Mouse (Mus musculus): Measurements from ENCODE around the gene Slc39a10. TPM values are rescaled to one million over a fixed set of nuclear protein-coding genes. Genes with fewer than 3 reads are reported as not detected.

Slc39a10 gene
- total and polyA plus RNA-seq, 2 experiments from 2014 or later: 47.0 to 60.3 TPM

- Histone ChIP-seq H3K9me3 (ENCODE audit: low read length) (no peaks in the 10 kb centered on the region), H3K4me2 (ENCODE audit: low read depth, low read length) (no peak overlapping the region), H3K27me3 (ENCODE audit: insufficient read depth, low read length) (no peaks in the 10 kb centered on the region), H3K4me3 (ENCODE audit: low read length) (no peak overlapping the region), H3K27ac (no peak overlapping the region), H3K4me1 (ENCODE audit: insufficient read depth, low read length) (no peaks in the 10 kb centered on the region), H3K36me3 (ENCODE audit: insufficient read depth, low read length) (no peaks in the 10 kb centered on the region), H3K9ac (replicated peaks; ENCODE audit: low read length) (no peak overlapping the region)
- no peak for ATAC-seq
- TF ChIP-seq CTCF (IDR thresholded peaks at IDR 0.05; ENCODE audit: low read depth): no peak
- WGBS: 83% methylated on average over 3 of the region's 3 CpGs
- DNase-seq (ENCODE audit: low spot score): no peak
Observed at GRCm38 (mm10) chr1:46873770-46874169, 18.9 kb downstream of the Slc39a10 start.

- ATAC-seq: no peak
- DNase-seq (ENCODE audit: low spot score): no peak
- H3K9me3 ChIP-seq (ENCODE audit: low read length): no peaks in the 10 kb centered on the region
- H3K4me1 ChIP-seq (ENCODE audit: insufficient read depth, low read length): no peaks in the 10 kb centered on the region
- H3K27ac ChIP-seq: no peak overlapping the region
- H3K4me3 ChIP-seq (ENCODE audit: low read length): no peak overlapping the region
- H3K9ac ChIP-seq (replicated peaks; ENCODE audit: low read length): no peak overlapping the region
- H3K4me2 ChIP-seq (ENCODE audit: low read depth, low read length): no peak overlapping the region
- H3K27me3 ChIP-seq (ENCODE audit: insufficient read depth, low read length): no peaks in the 10 kb centered on the region
- no peaks in the 10 kb centered on the region for H3K36me3 ChIP-seq (ENCODE audit: insufficient read depth, low read length)
- TF ChIP-seq CTCF (IDR thresholded peaks at IDR 0.05; ENCODE audit: low read depth): no peak
Observed at GRCm38 (mm10) chr1:46869788-46870187, 22.9 kb downstream of the Slc39a10 start.

GRCm38 (mm10) chr1:46864175-46864885 is 28.3 kb downstream of the Slc39a10 start:
- H3K4me3 ChIP-seq (ENCODE audit: low read length): no peak overlapping the region
- H3K4me1 ChIP-seq (ENCODE audit: insufficient read depth, low read length): no peaks in the 10 kb centered on the region
- DNase-seq (ENCODE audit: low spot score): no peak
- H3K27me3 ChIP-seq (ENCODE audit: insufficient read depth, low read length): no peaks in the 10 kb centered on the region
- whole genome bisulfite sequencing: 79% methylated on average over 7 of the region's 7 CpGs
- H3K9me3 ChIP-seq (ENCODE audit: low read length): no peaks in the 10 kb centered on the region
- H3K4me2 ChIP-seq (ENCODE audit: low read depth, low read length): no peak overlapping the region
- no peak overlapping the region for H3K9ac ChIP-seq (replicated peaks; ENCODE audit: low read length)
- no peak for TF ChIP-seq CTCF (IDR thresholded peaks at IDR 0.05; ENCODE audit: low read depth)
- no peak overlapping the region for H3K27ac ChIP-seq
- ATAC-seq: no peak
- no peaks in the 10 kb centered on the region for H3K36me3 ChIP-seq (ENCODE audit: insufficient read depth, low read length)

GRCm38 (mm10) chr1:46863434-46863833 is 29.2 kb downstream of the Slc39a10 start:
- H3K9me3 ChIP-seq (ENCODE audit: low read length): no peaks in the 10 kb centered on the region
- no peak for DNase-seq (ENCODE audit: low spot score)
- 86% methylated on average over 2 of the region's 2 CpGs for WGBS
- no peak overlapping the region for H3K4me3 ChIP-seq (ENCODE audit: low read length)
- H3K36me3 ChIP-seq (ENCODE audit: insufficient read depth, low read length): no peaks in the 10 kb centered on the region
- H3K4me2 ChIP-seq (ENCODE audit: low read depth, low read length): no peak overlapping the region
- H3K27ac ChIP-seq: no peak overlapping the region
- no peak for TF ChIP-seq CTCF (IDR thresholded peaks at IDR 0.05; ENCODE audit: low read depth)
- no peak overlapping the region for H3K9ac ChIP-seq (replicated peaks; ENCODE audit: low read length)
- ATAC-seq: no peak
- H3K27me3 ChIP-seq (ENCODE audit: insufficient read depth, low read length): no peaks in the 10 kb centered on the region
- no peaks in the 10 kb centered on the region for H3K4me1 ChIP-seq (ENCODE audit: insufficient read depth, low read length)

GRCm38 (mm10) chr1:46860082-46860481 is 32.6 kb downstream of the Slc39a10 start:
- no peaks in the 10 kb centered on the region for H3K4me1 ChIP-seq (ENCODE audit: insufficient read depth, low read length)
- no peaks in the 10 kb centered on the region for H3K36me3 ChIP-seq (ENCODE audit: insufficient read depth, low read length)
- H3K27ac ChIP-seq: no peak overlapping the region
- H3K4me2 ChIP-seq (ENCODE audit: low read depth, low read length): no peak overlapping the region
- DNase-seq (ENCODE audit: low spot score): no peak
- no peaks in the 10 kb centered on the region for H3K27me3 ChIP-seq (ENCODE audit: insufficient read depth, low read length)
- TF ChIP-seq CTCF (IDR thresholded peaks at IDR 0.05; ENCODE audit: low read depth): no peak
- no peak overlapping the region for H3K4me3 ChIP-seq (ENCODE audit: low read length)
- 75% methylated on average over 1 of the region's 1 CpGs for WGBS
- H3K9me3 ChIP-seq (ENCODE audit: low read length): no peaks in the 10 kb centered on the region
- H3K9ac ChIP-seq (replicated peaks; ENCODE audit: low read length): no peak overlapping the region
- ATAC-seq: no peak

- no peak overlapping the region for H3K4me3 ChIP-seq (ENCODE audit: low read length)
- H3K27ac ChIP-seq: no peak overlapping the region
- ATAC-seq (no peak), DNase-seq (ENCODE audit: low spot score) (no peak)
- H3K9me3 ChIP-seq (ENCODE audit: low read length): no peaks in the 10 kb centered on the region
- H3K9ac ChIP-seq (replicated peaks; ENCODE audit: low read length): no peak overlapping the region
- no peaks in the 10 kb centered on the region for H3K27me3 ChIP-seq (ENCODE audit: insufficient read depth, low read length)
- WGBS: 76% methylated on average over 5 of the region's 5 CpGs
- TF ChIP-seq CTCF (IDR thresholded peaks at IDR 0.05; ENCODE audit: low read depth): no peak
- H3K36me3 ChIP-seq (ENCODE audit: insufficient read depth, low read length): no peaks in the 10 kb centered on the region
- H3K4me1 ChIP-seq (ENCODE audit: insufficient read depth, low read length): no peaks in the 10 kb centered on the region
- H3K4me2 ChIP-seq (ENCODE audit: low read depth, low read length): no peak overlapping the region
Observed at GRCm38 (mm10) chr1:46858579-46858978, 34.1 kb downstream of the Slc39a10 start.

GRCm38 (mm10) chr1:46856498-46856897 is 36.2 kb downstream of the Slc39a10 start:
- H3K9me3 ChIP-seq (ENCODE audit: low read length): no peaks in the 10 kb centered on the region
- H3K4me2 ChIP-seq (ENCODE audit: low read depth, low read length): no peak overlapping the region

More at GRCm38 (mm10) chr1:46856498-46856897, 36.2 kb downstream of the Slc39a10 start:
- ATAC-seq (no peak), DNase-seq (ENCODE audit: low spot score) (no peak)
- WGBS: 61% methylated on average over 4 of the region's 4 CpGs
- no peaks in the 10 kb centered on the region for H3K27me3 ChIP-seq (ENCODE audit: insufficient read depth, low read length)
- H3K36me3 ChIP-seq (ENCODE audit: insufficient read depth, low read length): no peaks in the 10 kb centered on the region
- TF ChIP-seq CTCF (IDR thresholded peaks at IDR 0.05; ENCODE audit: low read depth): no peak; the same call in 1 of the 2 replicates
- no peak overlapping the region for H3K9ac ChIP-seq (replicated peaks; ENCODE audit: low read length)
- no peak overlapping the region for H3K4me3 ChIP-seq (ENCODE audit: low read length)
- H3K27ac ChIP-seq: no peak overlapping the region
- no peaks in the 10 kb centered on the region for H3K4me1 ChIP-seq (ENCODE audit: insufficient read depth, low read length)

Data from hindbrain, postnatal 0 days (tissue).